Mouse (Mus musculus) C2C12 (cell line): ENCODE results near the gene Slc6a11. TPM values are rescaled to one million over a fixed set of nuclear protein-coding genes. Genes with fewer than 3 reads are reported as not detected.

Source experiments
- H3K27me3 ChIP-seq: one replicate; pipeline ENCODE4 v1.6.1; 2011; ENCODE audit not compliant: control insufficient read depth, insufficient read depth, insufficient read length
- H3K36me3 ChIP-seq: one replicate; pipeline ENCODE4 v1.6.1; 2011; ENCODE audit not compliant: control insufficient read depth, insufficient read depth
- H3K4me3 ChIP-seq: one replicate; pipeline ENCODE4 v1.5.1; 2011; ENCODE audit warnings: mild to moderate bottlenecking, control low read depth; ENCODE audit not compliant: poor library complexity, insufficient read depth, severe bottlenecking
- H3K79me2 ChIP-seq: one replicate; pipeline ENCODE4 v1.6.1; 2011; ENCODE audit not compliant: control insufficient read depth, insufficient read depth
- H3K79me3 ChIP-seq: one replicate; pipeline ENCODE4 v1.6.1; 2011; ENCODE audit warnings: low read depth, control low read depth
- H3ac ChIP-seq: one replicate; pipeline ENCODE3; 2011; ENCODE audit warnings: low read depth; ENCODE audit not compliant: control insufficient read depth, insufficient read length
- CEBPB ChIP-seq: IDR thresholded peaks from one replicate; pipeline ENCODE4 v1.6.1; 2011; ENCODE audit warnings: low read depth, mild to moderate bottlenecking, control low read depth, moderate library complexity
- CTCF ChIP-seq: IDR thresholded peaks from one replicate; pipeline ENCODE4 v1.5.1; 2011; ENCODE audit not compliant: control insufficient read depth, insufficient read depth, insufficient read length
- FOSL1 ChIP-seq: IDR thresholded peaks from one replicate; pipeline ENCODE4 v1.8.0; 2011; ENCODE audit warnings: mild to moderate bottlenecking, low read length; ENCODE audit not compliant: poor library complexity, insufficient read depth, severe bottlenecking
- MAX ChIP-seq: IDR thresholded peaks from one replicate; pipeline ENCODE4 v1.6.1; 2011; ENCODE audit warnings: mild to moderate bottlenecking, control low read depth
- MYOD1 ChIP-seq: IDR thresholded peaks from one replicate; pipeline ENCODE4 v1.6.1; 2011; ENCODE audit warnings: low read depth; ENCODE audit not compliant: control insufficient read depth, insufficient read length
- MYOG ChIP-seq: IDR thresholded peaks from one replicate; pipeline ENCODE4 v1.6.1; 2011; ENCODE audit not compliant: control insufficient read depth, insufficient read length; ENCODE audit errors: extremely low read depth
- USF1 ChIP-seq: IDR thresholded peaks from one replicate; pipeline ENCODE4 v1.6.1; 2011; ENCODE audit warnings: low read depth, mild to moderate bottlenecking, control low read depth, moderate library complexity
- polyA plus RNA-seq: library from polyadenylated mRNA; unstranded; fragments of >200 nt; fragmentation: generic; extraction: Trizol; gene quantifications from one replicate; pipeline ENCODE4 v1.2.1, GENCODE M21; 2012; ENCODE audit warnings: missing spikeins

The Slc6a11 gene
- polyA plus RNA-seq, 1 experiment, result not detected

DNA sequence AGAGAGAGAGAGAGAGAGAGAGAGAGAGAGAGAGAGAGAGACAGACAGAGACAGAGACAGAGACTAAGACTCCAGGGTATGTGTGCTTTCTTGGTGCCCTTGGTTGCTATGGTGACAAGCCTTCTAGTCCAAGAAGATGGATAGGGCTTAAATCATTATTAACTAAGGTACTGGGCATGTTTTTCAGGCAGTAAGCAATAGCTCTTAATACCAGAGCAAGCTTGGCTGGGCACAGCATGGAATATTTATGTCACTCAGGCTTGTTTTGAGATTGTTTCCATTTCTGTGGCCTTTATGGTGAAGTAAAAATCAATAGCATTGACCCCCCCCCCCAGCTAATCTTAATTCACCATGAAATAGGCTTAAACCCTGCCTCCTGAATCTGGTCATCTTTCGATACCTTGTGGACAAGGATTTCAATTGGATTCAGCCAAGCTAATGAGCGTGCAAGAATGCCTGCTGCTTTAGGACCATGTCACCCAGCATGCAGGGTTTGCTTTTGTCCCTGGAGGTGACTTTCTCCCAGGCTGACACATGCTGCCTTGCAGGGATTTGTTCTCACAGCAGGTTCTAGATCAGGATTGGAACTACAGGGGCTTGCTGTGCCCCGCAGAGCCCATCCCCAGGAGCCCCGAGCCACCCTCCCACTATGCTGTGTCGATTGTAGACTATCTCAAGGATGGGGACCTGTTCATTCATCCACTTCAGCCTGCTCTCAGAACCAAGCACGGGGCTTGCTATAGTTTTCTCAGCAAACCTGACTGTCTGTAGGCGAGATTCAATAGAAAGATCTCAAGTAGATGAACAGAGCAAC, 51.5 kb downstream of the Slc6a11 start:
- Histone ChIP-seq H3ac (no peak overlapping the region), H3K27me3 (no peaks in the 10 kb centered on the region), H3K4me3 (no peak overlapping the region), H3K79me3 (no peaks in the 10 kb centered on the region), H3K79me2 (no peaks in the 10 kb centered on the region), H3K36me3 (no peaks in the 10 kb centered on the region)
- TF ChIP-seq FOSL1 (no peak), MAX (no peak), CTCF (no peak), USF1 (no peak), MYOG (no peak), MYOD1 (no peak), CEBPB (no peak)

- no peaks in the 10 kb centered on the region for H3K79me2 ChIP-seq
- H3K27me3 ChIP-seq, result no peaks in the 10 kb centered on the region
- H3K79me3 ChIP-seq, result no peaks in the 10 kb centered on the region
- no peak overlapping the region for H3ac ChIP-seq
- H3K36me3 ChIP-seq, result no peaks in the 10 kb centered on the region
- no peak overlapping the region for H3K4me3 ChIP-seq
- no peak for TF ChIP-seq CTCF
- no peak for TF ChIP-seq MYOG
- no peak for TF ChIP-seq FOSL1
- TF ChIP-seq CEBPB, result no peak
- no peak for TF ChIP-seq MAX
- TF ChIP-seq USF1, result no peak
- TF ChIP-seq MYOD1, result no peak
These were observed 56.1 kb downstream of the Slc6a11 start for GRCm38 (mm10) chr6:114187121-114187520.

DNA sequence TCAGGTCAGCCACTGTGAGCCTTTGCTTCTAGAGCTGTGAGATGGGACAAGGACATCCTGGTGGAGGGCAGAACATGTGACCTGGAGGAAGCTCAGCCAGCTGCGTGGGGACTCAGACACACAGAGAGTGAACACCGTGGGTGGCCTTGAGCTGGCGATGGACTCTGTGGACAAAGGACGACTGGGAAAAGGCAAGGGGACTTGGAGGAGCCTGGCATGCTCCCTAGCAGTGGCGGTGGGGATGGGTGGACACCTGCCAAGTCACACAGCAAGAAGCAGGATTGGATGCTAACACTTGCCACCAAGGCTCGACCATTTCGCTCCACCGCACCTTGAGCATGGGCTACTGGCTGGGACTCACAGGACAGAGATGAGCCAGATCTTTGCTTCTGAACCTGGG, 57.8 kb downstream of the Slc6a11 start:
- H3K27me3 ChIP-seq, result no peaks in the 10 kb centered on the region
- H3ac ChIP-seq, result no peak overlapping the region
- no peak overlapping the region for H3K4me3 ChIP-seq
- H3K79me2 ChIP-seq, result no peaks in the 10 kb centered on the region
- H3K79me3 ChIP-seq, result no peaks in the 10 kb centered on the region
- TF ChIP-seq CTCF, result no peak
- TF ChIP-seq MYOG, result no peak
- no peak for TF ChIP-seq FOSL1
- TF ChIP-seq MAX, result no peak
- no peak for TF ChIP-seq MYOD1
- TF ChIP-seq USF1, result no peak
- TF ChIP-seq CEBPB, result no peak
- H3K36me3 ChIP-seq, result no peaks in the 10 kb centered on the region

GRCm38 (mm10) chr6:114195998-114196397, 65.0 kb downstream of the Slc6a11 start:
- no peaks in the 10 kb centered on the region for H3K36me3 ChIP-seq
- no peaks in the 10 kb centered on the region for H3K79me3 ChIP-seq
- TF ChIP-seq CEBPB, result no peak
- no peak for TF ChIP-seq MYOG
- TF ChIP-seq CTCF, result no peak
- no peak for TF ChIP-seq MYOD1
- no peak for TF ChIP-seq USF1
- TF ChIP-seq MAX, result no peak
- TF ChIP-seq FOSL1, result no peak
- H3K4me3 ChIP-seq, result no peak overlapping the region
- no peaks in the 10 kb centered on the region for H3K27me3 ChIP-seq
- no peaks in the 10 kb centered on the region for H3K79me2 ChIP-seq
- H3ac ChIP-seq, result no peak overlapping the region

DNA sequence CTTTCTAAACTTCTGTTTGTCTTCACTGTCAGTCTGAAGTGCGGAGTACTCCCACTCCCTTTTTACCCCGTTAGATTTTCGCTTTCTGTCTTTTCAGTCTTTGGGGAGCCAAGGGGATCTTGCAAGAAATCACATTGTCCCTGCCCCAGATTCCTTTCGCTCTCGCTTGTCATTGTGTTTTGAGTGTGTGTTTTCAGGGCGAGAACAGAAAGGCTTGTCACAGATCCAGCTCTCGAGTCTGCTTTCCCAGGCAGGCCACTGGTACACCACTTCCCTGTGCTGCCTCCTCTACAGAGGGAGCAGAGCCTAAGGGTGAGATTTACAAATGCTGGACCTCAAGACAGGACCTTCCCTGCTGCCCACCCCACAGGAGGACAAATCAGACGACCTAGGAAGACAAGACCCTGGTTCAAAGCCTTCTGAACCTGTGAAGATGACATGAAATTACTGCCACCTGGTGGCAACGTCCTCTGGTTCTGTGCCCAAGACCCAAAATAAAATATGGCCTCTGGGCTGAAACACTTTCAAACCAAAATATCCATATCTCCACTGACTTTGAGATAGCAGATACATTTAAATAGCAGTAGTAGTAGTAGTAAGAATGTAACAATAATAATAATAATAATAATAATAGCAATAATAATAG, 68.3 kb downstream of the Slc6a11 start:
- H3ac ChIP-seq, result no peak overlapping the region
- H3K79me2 ChIP-seq, result no peaks in the 10 kb centered on the region
- no peak overlapping the region for H3K4me3 ChIP-seq
- no peaks in the 10 kb centered on the region for H3K79me3 ChIP-seq
- H3K27me3 ChIP-seq, result no peaks in the 10 kb centered on the region
- H3K36me3 ChIP-seq, result no peaks in the 10 kb centered on the region
- TF ChIP-seq FOSL1, result no peak
- TF ChIP-seq MYOD1, result no peak
- no peak for TF ChIP-seq MYOG
- no peak for TF ChIP-seq CEBPB
- no peak for TF ChIP-seq USF1
- no peak for TF ChIP-seq MAX
- no peak for TF ChIP-seq CTCF

DNA sequence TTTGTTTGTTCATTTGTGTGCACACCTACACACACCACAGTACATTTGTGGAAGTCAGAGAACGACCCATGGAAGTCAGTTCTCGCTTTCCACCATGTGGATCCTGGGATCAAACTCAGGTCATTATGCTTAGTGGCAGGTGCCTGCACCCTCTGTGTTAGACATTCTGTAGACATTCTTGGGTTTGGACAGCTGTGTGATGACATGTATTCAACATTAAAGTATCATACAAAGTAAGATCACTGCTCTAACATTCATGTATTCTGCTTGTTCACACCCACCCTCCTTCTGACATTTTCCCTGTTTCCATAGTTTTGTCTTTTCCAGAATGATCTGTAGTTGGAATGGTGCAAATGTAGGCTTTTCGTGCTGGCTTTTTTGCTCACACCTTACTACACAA, 73.5 kb downstream of the Slc6a11 start:
- Histone ChIP-seq H3K4me3 (no peak overlapping the region), H3K27me3 (no peaks in the 10 kb centered on the region), H3K36me3 (no peaks in the 10 kb centered on the region), H3ac (no peak overlapping the region), H3K79me3 (no peaks in the 10 kb centered on the region), H3K79me2 (no peaks in the 10 kb centered on the region)
- TF ChIP-seq MYOG, result no peak
- no peak for TF ChIP-seq MAX
- no peak for TF ChIP-seq FOSL1
- no peak for TF ChIP-seq MYOD1
- TF ChIP-seq USF1, result no peak
